Mouse (Mus musculus): Measurements from ENCODE around the gene Klhl30.

- no peak for TF ChIP-seq CTCF (IDR thresholded peaks at IDR 0.05; ENCODE audit: control insufficient read depth, insufficient read depth, insufficient replicate concordance, low read depth, low read length)
- no peak for TF ChIP-seq POLR2A (IDR thresholded peaks at IDR 0.05; ENCODE audit: control insufficient read depth, low read depth, low read length)
These were observed 38.5 kb upstream of the Klhl30 start for GRCm38 (mm10) chr1:91312273-91312672.
